Mouse (Mus musculus): ENCODE data around the gene Dlgap1.

GRCm38 (mm10) chr17:70848511-70849398 lies 879.9 kb downstream of the Dlgap1 start:
- no peak for TF ChIP-seq CTCF (IDR thresholded peaks at IDR 0.05; ENCODE audit: low read depth)
- TF ChIP-seq EP300 (IDR thresholded peaks at IDR 0.05; ENCODE audit: low read depth): no peak
